Mouse (Mus musculus) megakaryocyte, embryonic 14.5 days (primary cell): ENCODE data around the gene Drp2.

Source experiments
- FLI1 ChIP-seq: IDR thresholded peaks from 2 replicates; pipeline ENCODE4 v1.6.1; 2012; ENCODE audit warnings: low read length, inconsistent platforms, mixed read lengths
- GATA1 ChIP-seq: IDR thresholded peaks from 3 replicates; pipeline ENCODE4 v1.6.1; 2012; ENCODE audit warnings: mixed read lengths, low read length, inconsistent platforms, borderline replicate concordance

GRCm38 (mm10) chrX:134420097-134420496, 15.7 kb downstream of the Drp2 start:
- TF ChIP-seq GATA1 (no peak), FLI1 (no peak)
